Mouse (Mus musculus) C2C12 (cell line): ENCODE data around the gene Cnpy1.

ENCODE experiments used
- CEBPB ChIP-seq: IDR thresholded peaks from one replicate; pipeline ENCODE4 v1.6.1; 2011; ENCODE audit warnings: low read depth, mild to moderate bottlenecking, control low read depth, moderate library complexity
- CTCF ChIP-seq: IDR thresholded peaks from one replicate; pipeline ENCODE4 v1.5.1; 2011; ENCODE audit not compliant: control insufficient read depth, insufficient read depth, insufficient read length
- MYOD1 ChIP-seq: IDR thresholded peaks from one replicate; pipeline ENCODE4 v1.6.1; 2011; ENCODE audit warnings: low read depth; ENCODE audit not compliant: control insufficient read depth, insufficient read length
- USF1 ChIP-seq: IDR thresholded peaks from one replicate; pipeline ENCODE4 v1.6.1; 2011; ENCODE audit warnings: low read depth, mild to moderate bottlenecking, control low read depth, moderate library complexity

GRCm38 (mm10) chr5:28211651-28212310 lies 33.8 kb downstream of the Cnpy1 start:
- TF ChIP-seq CTCF: no peak
- no peak for TF ChIP-seq USF1
- no peak for TF ChIP-seq CEBPB
- TF ChIP-seq MYOD1: no peak
